Mouse (Mus musculus): ENCODE data around the gene Plcb1. TPM values are rescaled to one million over a fixed set of nuclear protein-coding genes. Genes with fewer than 3 reads are reported as not detected.

Plcb1 gene
- polyA plus RNA-seq, 1 experiment from 2014 or later: 51.8 TPM

- WGBS: 60% methylated on average over 1 of the region's 1 CpGs
- Histone ChIP-seq H3K36me3 (ENCODE audit: control insufficient read depth, insufficient read depth, low read length) (no peaks in the 10 kb centered on the region), H3K4me1 (ENCODE audit: control insufficient read depth, insufficient read depth, low read depth, low read length) (no peaks in the 10 kb centered on the region), H3K27me3 (replicated peaks; ENCODE audit: control insufficient read depth, insufficient read depth, low read length) (no peaks in the 10 kb centered on the region), H3K27ac (ENCODE audit: low read depth, low read length) (no peak overlapping the region), H3K4me3 (ENCODE audit: low read length) (no peak overlapping the region), H3K4me2 (ENCODE audit: low read length) (no peak overlapping the region), H3K9me3 (ENCODE audit: control insufficient read depth, low read length) (no peaks in the 10 kb centered on the region), H3K9ac (ENCODE audit: low read depth, low read length) (no peak overlapping the region)
- ATAC-seq: no peak
Observed at GRCm38 (mm10) chr2:135507111-135507510, 721.2 kb downstream of the Plcb1 start.

DNA sequence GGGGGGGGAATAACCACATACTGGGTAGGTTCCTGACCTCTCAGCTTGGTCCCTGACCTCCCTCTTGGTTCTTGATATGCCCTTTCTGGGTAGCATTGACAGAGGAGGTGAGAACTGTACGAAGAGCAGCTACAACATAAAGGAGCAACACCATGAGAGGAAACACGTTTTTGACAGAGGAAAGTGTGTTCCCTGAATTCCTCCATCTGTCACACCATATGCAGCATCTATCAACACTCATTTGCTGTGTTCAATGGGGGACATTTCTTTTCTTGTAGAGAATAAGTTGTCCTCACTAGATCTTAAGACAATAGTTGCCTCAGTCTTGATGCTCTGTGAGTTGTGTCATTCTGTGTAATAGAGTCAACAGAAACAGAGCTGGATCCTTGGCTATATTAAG, 733.1 kb downstream of the Plcb1 start:
- ATAC-seq: no peak
- H3K9me3 ChIP-seq (ENCODE audit: control insufficient read depth, low read length): no peaks in the 10 kb centered on the region
- H3K27me3 ChIP-seq (replicated peaks; ENCODE audit: control insufficient read depth, insufficient read depth, low read length): no peaks in the 10 kb centered on the region
- H3K4me1 ChIP-seq (ENCODE audit: control insufficient read depth, insufficient read depth, low read depth, low read length): no peaks in the 10 kb centered on the region
- no peak overlapping the region for H3K9ac ChIP-seq (ENCODE audit: low read depth, low read length)
- H3K27ac ChIP-seq (ENCODE audit: low read depth, low read length): no peak overlapping the region
- H3K36me3 ChIP-seq (ENCODE audit: control insufficient read depth, insufficient read depth, low read length): no peaks in the 10 kb centered on the region
- no peak overlapping the region for H3K4me3 ChIP-seq (ENCODE audit: low read length)
- H3K4me2 ChIP-seq (ENCODE audit: low read length): no peak overlapping the region
- WGBS: 55% methylated on average over 2 of the region's 2 CpGs

Other genes with a start within 250 kb of the Plcb1 start
- gene Hao1, start 231.7 kb upstream of the Plcb1 start, polyA plus RNA-seq (2015; fragmentation: Nextera tagmentation; extraction: Ambion mirVana): 0.07 and 0.10 TPM in 2 replicates
- gene Tmx4, start 141.9 kb upstream of the Plcb1 start, polyA plus RNA-seq (2015; fragmentation: Nextera tagmentation; extraction: Ambion mirVana): 98.9 and 117 TPM in 2 replicates

Data from hindbrain, embryonic 16.5 days (tissue).